In genomic region chr2:143971887-143972286, GRCm38 (mm10) we compare ENCODE assay signal across 15 mouse cellular contexts.
"Had no signal": no experiment of that assay in that cellular context is flagged by ENCODE, and none has a peak within 500 bp of the region (broad histone marks: within the 10 kb centered on the region; RNA-seq: fewer than 3 reads in every experiment).

No protein-coding gene starts in this region.

- H3K27ac ChIP-seq: neural tube, embryonic 15.5 days; stomach, embryonic 15.5 days; stomach, postnatal 0 days had no signal

- H3K9ac ChIP-seq: neural tube, embryonic 15.5 days; stomach, embryonic 15.5 days had no signal

- H3K4me1 ChIP-seq: neural tube, embryonic 15.5 days; stomach, embryonic 15.5 days had no signal

- H3K4me3 ChIP-seq: neural tube, embryonic 15.5 days; stomach, embryonic 15.5 days had no signal

- H3K27me3 ChIP-seq: neural tube, embryonic 15.5 days; stomach, embryonic 15.5 days had no signal

- DNase-seq: retina, postnatal 1 day; right cerebral cortex, adult 18-20 months; right cerebral cortex, postnatal 14 days; right cerebral cortex, postnatal 25 days; right cerebral cortex, postnatal 4 days; spleen, adult 18-20 months; thymus, adult 18-20 months; thymus, adult 2 months; thymus, postnatal 14 days; thymus, postnatal 25 days; thymus, postnatal 36 days; thymus, postnatal 4 days had no signal

- H3K9me3 ChIP-seq: neural tube, embryonic 15.5 days; stomach, embryonic 15.5 days had no signal

- H3K4me2 ChIP-seq: neural tube, embryonic 15.5 days; stomach, embryonic 15.5 days had no signal
